Mouse (Mus musculus) intestine, embryonic 16.5 days (tissue): ENCODE data around the gene Pycard. TPM values are rescaled to one million over a fixed set of nuclear protein-coding genes. Genes with fewer than 3 reads are reported as not detected.
"Not testable (repeated sequence)": the region's sequence is repeated elsewhere in the genome, so short reads cannot be mapped to it uniquely, and the experiment has no call there.

Experiments used
- ATAC-seq: fragments of 200-750 bp; cut with Nextera tagmentation; 2 replicates; pipeline ENCODE4 v1.8.0; 2017; ENCODE audit warnings: moderate TSS enrichment, moderate library complexity
- H3K27ac ChIP-seq: fragments of 300-500 bp; sonication (generic); 2 replicates; pipeline ENCODE4 v1.5.1; 2014; ENCODE audit warnings: mild to moderate bottlenecking, low read length
- H3K27me3 ChIP-seq: fragments of 300-500 bp; sonication (generic); replicated peaks from 2 replicates; pipeline ENCODE4 v1.6.1; 2014; ENCODE audit warnings: low read length, control low read depth, mixed read lengths; ENCODE audit not compliant: control insufficient read depth, insufficient read depth
- H3K36me3 ChIP-seq: fragments of 300-500 bp; sonication (generic); 2 replicates; pipeline ENCODE4 v1.6.1; 2014; ENCODE audit warnings: low read length, control low read depth; ENCODE audit not compliant: control insufficient read depth, insufficient read depth
- H3K4me1 ChIP-seq: fragments of 300-500 bp; sonication (generic); 2 replicates; pipeline ENCODE4 v1.6.1; 2014; ENCODE audit warnings: low read length, control low read depth, mixed read lengths; ENCODE audit not compliant: control insufficient read depth, insufficient read depth
- H3K4me2 ChIP-seq: fragments of 300-500 bp; sonication (generic); 2 replicates; pipeline ENCODE4 v1.6.1; 2014; ENCODE audit warnings: low read depth, low read length, control low read depth
- H3K4me3 ChIP-seq: fragments of 300-500 bp; sonication (generic); 2 replicates; pipeline ENCODE4 v1.5.1; 2014; ENCODE audit warnings: mild to moderate bottlenecking, low read length
- H3K9ac ChIP-seq: fragments of 300-500 bp; sonication (generic); 2 replicates; pipeline ENCODE4 v1.6.1; 2014; ENCODE audit warnings: low read depth, low read length
- H3K9me3 ChIP-seq: fragments of 300-500 bp; sonication (generic); 2 replicates; pipeline ENCODE4 v1.6.1; 2016; ENCODE audit warnings: low read length, control low read depth; ENCODE audit not compliant: control insufficient read depth
- WGBS: fragments of 180-500 bp; shearing (Covaris S2); extraction: QIAGEN DNeasy Blood & Tissue Kit; methylation state at CpG from one replicate; pipeline ENCODE4 v1.1.7; 2014; 5-methylcytosine and 5-hydroxymethylcytosine counted together
- polyA plus RNA-seq: library from polyadenylated mRNA; unstranded; fragments of >200 nt; fragmentation: Nextera tagmentation; extraction: Ambion mirVana; gene quantifications from 2 replicates; pipeline ENCODE4 v1.2.1, GENCODE M21; 2015

Pycard gene
- polyA plus RNA-seq: 623 and 626 TPM in 2 replicates

DNA sequence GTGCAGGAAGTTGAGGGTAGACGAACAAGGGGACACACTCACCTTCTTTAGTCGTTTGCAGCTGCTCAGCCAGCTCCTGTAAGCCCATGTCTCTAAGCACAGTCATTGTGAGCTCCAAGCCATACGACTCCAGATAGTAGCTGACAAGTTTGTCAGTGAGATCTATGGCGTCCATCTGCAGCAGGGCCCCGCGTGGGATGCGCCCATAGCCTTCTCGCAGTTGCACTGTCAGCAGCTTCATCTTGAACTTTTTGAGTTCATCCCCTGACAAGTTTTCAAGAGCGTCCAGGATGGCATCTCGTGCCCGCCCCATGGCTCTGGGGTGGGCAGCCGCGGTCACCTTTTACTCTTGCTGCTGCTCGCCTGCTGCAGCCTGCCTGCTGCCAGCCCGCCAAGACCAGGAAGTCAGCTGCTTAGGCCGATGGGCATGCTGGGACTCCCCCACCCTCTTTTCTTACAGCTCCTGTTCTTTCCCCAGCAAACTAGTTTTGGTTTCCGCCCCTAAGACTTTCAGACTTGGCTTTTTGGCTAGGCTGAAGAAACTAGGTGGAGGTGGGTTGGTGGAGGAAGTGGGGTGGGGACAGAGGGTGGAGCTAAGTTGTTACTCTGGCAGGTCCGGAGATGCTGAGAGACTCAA, at the start of gene Pycard:
Gene Pycard, minus strand, starts transcription at position 527 of the 637 bp plus-strand sequence.
- WGBS: 8% methylated on average over 18 of the region's 18 CpGs
- H3K4me1 ChIP-seq: peaks cover 7% of the 10 kb centered on the region; the same call in 1 of the 2 replicates
- peak within 1 kb of the TSS; percentile 57 for H3K4me2 ChIP-seq
- peak; percentile 75 for ATAC-seq
- peak within 1 kb of the TSS; percentile 70 for H3K9ac ChIP-seq
- H3K4me3 ChIP-seq: peak within 1 kb of the TSS; percentile 54
- no peaks in the 10 kb centered on the region for H3K9me3 ChIP-seq
- H3K27me3 ChIP-seq: no peaks in the 10 kb centered on the region
- H3K36me3 ChIP-seq: no peaks in the 10 kb centered on the region
- peak within 1 kb of the TSS; percentile 94 for H3K27ac ChIP-seq

DNA sequence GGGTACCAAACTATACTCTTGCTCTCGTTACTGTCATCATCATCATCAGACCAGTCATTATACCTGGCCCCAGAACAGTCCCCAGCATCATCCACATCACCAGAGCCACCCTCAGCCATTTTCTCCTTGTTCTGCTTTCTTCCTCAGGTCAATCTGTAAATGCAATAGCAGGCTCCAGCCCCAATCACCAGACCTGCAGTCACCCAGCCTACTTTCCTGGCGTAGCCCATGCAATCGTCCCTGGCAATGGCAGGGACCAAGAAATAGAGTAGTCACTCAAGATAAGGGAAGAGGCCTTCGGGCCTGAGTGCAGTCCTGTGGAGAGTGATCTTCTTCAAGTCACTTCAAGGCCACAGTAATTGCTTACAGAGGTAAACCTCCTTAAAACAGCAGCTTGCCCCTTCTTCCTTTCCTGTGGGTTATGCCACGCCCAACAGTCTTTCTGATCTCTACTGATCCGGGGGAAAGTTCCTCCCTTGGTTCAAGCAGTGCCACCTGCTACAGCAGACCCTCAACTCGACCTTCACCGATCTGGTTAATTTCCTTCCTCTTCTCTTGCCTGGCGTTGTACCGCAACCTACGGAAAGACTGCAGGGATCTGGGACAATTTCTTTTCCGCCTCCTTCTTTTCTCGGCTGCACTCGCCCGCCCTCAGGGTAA, 48.6 kb upstream of the Pycard start:
- not testable (repeated sequence) for H3K4me1 ChIP-seq, H3K36me3 ChIP-seq, H3K9ac ChIP-seq, H3K4me2 ChIP-seq, H3K9me3 ChIP-seq, ATAC-seq, H3K27ac ChIP-seq, H3K4me3 ChIP-seq, H3K27me3 ChIP-seq
- WGBS: 76% methylated on average over 15 of the region's 15 CpGs

DNA sequence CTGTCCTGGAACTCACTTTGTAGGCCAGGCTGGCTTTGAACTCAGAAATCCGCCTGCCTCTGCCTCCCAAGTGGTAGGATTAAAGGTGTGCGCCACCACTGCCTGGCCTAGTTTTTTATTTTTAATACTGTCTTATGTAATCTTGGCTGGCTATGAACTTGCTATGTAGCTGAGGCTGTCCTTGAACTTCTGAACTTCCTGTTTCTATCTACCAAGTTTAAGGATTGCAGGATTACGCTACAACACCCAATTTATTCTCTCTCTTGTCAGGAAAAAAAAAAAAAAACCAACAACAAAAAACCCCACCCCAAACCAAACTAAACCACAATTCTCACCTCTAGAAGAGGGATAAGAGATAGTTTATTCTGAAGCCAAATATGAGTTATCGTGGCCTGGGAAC, 39.9 kb upstream of the Pycard start:
- Histone ChIP-seq H3K27ac (peak overlapping the region; percentile 88), H3K9ac (no peak overlapping the region), H3K36me3 (no peaks in the 10 kb centered on the region), H3K9me3 (no peaks in the 10 kb centered on the region), H3K4me3 (no peak overlapping the region), H3K27me3 (no peaks in the 10 kb centered on the region), H3K4me1 (no peaks in the 10 kb centered on the region), H3K4me2 (no peak overlapping the region)
- WGBS: 84% methylated on average over 4 of the region's 4 CpGs
- no peak for ATAC-seq

DNA sequence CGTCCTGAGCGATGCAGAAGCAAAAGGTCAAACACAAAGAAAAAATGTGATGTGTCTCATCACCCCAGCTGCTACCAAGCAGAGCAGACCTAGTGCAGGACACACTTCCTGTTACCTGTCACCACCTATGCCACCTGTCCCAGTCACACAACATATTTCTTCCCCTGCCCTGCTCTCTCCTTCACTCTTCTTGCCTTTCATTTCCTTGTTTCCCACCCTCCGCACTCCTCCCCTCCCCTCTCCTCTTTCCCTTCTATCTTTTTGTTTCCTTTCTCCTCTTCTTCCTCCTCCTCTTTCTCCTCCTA, 39.3 kb upstream of the Pycard start:
- no peaks in the 10 kb centered on the region for H3K4me1 ChIP-seq
- ATAC-seq: peak; percentile 54

DNA sequence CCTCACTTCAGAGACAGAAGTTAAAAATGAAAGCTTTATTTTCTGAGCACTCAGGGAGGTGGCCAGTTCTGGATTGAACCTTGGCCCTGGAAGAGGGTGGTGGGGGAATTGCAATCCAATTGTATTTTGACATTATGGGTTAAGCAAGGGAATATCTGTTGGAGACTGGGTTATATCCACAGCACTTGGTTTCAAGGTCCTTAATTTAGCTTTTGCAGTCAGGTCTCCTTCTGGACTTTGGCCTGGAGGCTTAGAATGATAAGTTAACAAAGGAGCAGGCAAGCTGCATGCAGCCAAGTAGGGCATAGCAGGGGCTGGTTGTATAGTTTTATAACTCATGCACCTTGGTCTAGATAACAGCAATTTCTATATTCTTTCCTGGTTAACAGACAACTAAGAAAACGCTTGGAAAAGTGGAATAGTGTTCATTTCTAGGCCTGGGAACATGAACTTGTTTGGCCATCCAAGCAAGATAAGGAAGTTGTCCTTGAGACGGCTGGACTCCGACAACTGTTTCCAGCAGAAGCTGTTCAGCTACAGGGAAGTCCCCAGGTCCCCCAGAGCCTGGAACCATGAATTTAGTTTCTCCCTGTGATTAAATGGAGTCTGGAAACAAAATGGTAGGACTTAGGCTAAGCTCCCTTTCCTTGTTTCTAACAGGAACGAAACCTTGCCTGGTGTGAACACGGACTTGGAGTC, 38.8 kb upstream of the Pycard start:
- WGBS: 61% methylated on average over 5 of the region's 5 CpGs
- H3K4me2 ChIP-seq: peak overlapping the region; percentile 31
- H3K36me3 ChIP-seq: no peaks in the 10 kb centered on the region
- no peaks in the 10 kb centered on the region for H3K4me1 ChIP-seq
- H3K27ac ChIP-seq: peak overlapping the region; percentile 88
- peak; percentile 95 for ATAC-seq
- 0 out of 2 replicates have a peak overlapping the region, but pooled peaks have one; percentile 25 for H3K9ac ChIP-seq
- no peaks in the 10 kb centered on the region for H3K9me3 ChIP-seq
- H3K27me3 ChIP-seq: no peaks in the 10 kb centered on the region
- H3K4me3 ChIP-seq: peak overlapping the region; percentile 5; the same call in 1 of the 2 replicates

More for the DNA sequence above, 39.3 kb upstream of the Pycard start:
- Histone ChIP-seq H3K9me3 (no peaks in the 10 kb centered on the region), H3K27me3 (no peaks in the 10 kb centered on the region), H3K4me2 (no peak overlapping the region), H3K9ac (0 out of 2 replicates have a peak overlapping the region, but pooled peaks have one; percentile 10), H3K4me3 (no peak overlapping the region), H3K36me3 (no peaks in the 10 kb centered on the region), H3K27ac (peak overlapping the region; percentile 88)
- 80% methylated on average over 3 of the region's 3 CpGs for WGBS

DNA sequence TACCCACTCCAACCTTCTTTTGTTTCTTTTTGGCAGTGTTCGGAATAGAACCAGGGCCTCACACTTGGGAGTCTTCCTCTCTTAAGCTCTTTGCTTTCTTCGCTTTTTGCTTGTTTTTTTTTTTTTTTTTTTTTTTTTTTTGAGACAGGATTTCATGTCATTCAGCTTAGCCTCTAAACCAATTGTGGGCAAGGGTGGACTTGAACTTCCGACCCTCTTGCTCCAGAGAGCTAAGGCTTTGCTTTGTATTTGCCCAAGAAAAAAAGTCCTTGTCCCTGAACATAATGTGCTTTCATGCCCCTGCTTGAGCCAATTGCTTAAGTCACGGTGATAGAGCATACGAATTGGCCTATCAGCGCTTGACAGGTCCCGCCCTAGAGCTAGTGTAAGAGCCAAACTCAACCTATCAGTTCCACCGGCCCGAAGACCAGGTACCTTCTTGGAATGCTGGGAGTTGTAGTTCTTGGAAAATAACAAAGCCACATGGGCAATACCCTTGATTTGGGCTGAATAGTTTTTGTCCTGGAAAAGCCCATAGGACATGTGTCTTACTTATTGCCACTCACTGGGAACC, 37.8 kb upstream of the Pycard start:
- no peaks in the 10 kb centered on the region for H3K36me3 ChIP-seq
- no peaks in the 10 kb centered on the region for H3K4me1 ChIP-seq
- no peaks in the 10 kb centered on the region for H3K9me3 ChIP-seq
- H3K9ac ChIP-seq: peak overlapping the region; percentile 25; the same call in 1 of the 2 replicates
- no peak overlapping the region for H3K4me3 ChIP-seq
- H3K4me2 ChIP-seq: peak overlapping the region; percentile 31
- WGBS: 37% methylated on average over 9 of the region's 9 CpGs
- ATAC-seq: peak; percentile 80
- H3K27me3 ChIP-seq: no peaks in the 10 kb centered on the region
- peak overlapping the region; percentile 88 for H3K27ac ChIP-seq

DNA sequence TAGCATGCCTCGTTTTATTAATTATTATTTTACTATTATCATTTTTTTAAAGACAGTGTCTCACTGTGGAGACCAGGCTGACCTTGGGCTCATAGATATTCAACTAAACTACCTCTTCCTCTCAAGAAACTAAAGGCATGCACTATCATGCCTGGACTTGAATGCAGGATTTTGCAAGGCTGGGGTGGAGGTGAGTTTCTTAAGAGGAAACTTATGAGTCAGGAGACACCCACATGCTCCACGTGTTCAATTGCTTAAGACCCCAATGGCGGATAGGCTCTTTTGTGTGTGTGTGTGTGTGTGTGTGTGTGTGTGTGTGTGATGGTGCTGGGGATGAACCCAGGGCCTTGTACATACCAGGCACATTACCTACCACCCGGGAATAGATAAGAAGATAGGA, 31.7 kb upstream of the Pycard start:
- Histone ChIP-seq H3K36me3 (no peaks in the 10 kb centered on the region), H3K9me3 (no peaks in the 10 kb centered on the region), H3K27ac (no peak overlapping the region), H3K9ac (no peak overlapping the region), H3K4me1 (no peaks in the 10 kb centered on the region), H3K27me3 (no peaks in the 10 kb centered on the region), H3K4me2 (no peak overlapping the region), H3K4me3 (no peak overlapping the region)
- 73% methylated on average over 4 of the region's 4 CpGs for WGBS
- ATAC-seq: no peak

DNA sequence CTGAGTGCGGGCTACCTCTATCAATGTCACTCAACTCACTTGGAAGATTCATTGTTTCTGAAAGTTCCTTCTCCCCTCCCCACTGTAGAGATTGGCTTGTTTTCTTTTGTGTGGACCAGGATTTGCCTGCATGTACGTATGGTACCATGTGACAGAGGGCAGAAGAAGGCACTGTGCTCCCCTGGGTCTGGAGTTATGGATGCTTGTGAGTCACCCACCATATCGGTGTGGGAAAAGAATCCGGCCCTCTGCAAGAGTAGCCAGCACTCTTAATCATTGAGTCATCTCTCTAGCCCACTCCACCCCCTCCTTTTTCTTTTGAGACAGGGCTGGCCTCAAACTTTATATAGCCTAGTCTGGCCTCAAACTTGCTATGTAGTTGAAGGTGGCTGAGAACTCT, 31.3 kb upstream of the Pycard start:
- WGBS: 74% methylated on average over 4 of the region's 4 CpGs
- ATAC-seq: no peak
- no peak overlapping the region for H3K27ac ChIP-seq

DNA sequence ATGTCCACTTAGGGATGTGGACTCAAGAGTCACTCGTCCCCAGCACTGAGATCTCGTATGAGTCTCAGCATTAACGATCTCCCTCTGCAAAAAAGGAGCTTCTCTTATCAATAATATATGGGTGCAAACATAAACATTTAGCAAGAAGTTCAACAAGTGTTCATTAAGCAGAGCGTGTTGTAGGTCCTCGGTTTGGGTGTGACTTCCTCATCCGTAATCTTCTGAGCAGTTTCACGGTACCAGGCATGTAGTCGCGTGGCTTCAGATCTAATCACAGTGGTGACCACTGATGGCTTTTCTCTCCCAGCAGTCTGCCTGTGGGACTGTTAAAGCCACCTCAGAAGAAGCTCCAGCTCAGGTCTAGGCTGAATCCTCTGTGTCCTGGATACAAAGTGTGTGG, 30.7 kb upstream of the Pycard start:
- Histone ChIP-seq H3K36me3 (no peaks in the 10 kb centered on the region), H3K4me3 (no peak overlapping the region), H3K4me2 (no peak overlapping the region), H3K9me3 (no peaks in the 10 kb centered on the region), H3K4me1 (no peaks in the 10 kb centered on the region), H3K27ac (no peak overlapping the region), H3K27me3 (no peaks in the 10 kb centered on the region), H3K9ac (no peak overlapping the region)
- WGBS: 85% methylated on average over 9 of the region's 9 CpGs
- no peak for ATAC-seq

More for the DNA sequence above, 31.3 kb upstream of the Pycard start:
- Histone ChIP-seq H3K36me3 (no peaks in the 10 kb centered on the region), H3K9ac (no peak overlapping the region), H3K9me3 (no peaks in the 10 kb centered on the region), H3K4me1 (no peaks in the 10 kb centered on the region), H3K4me2 (no peak overlapping the region), H3K4me3 (no peak overlapping the region), H3K27me3 (no peaks in the 10 kb centered on the region)
